Mouse (Mus musculus) cerebellum, postnatal 25 days (tissue): ENCODE measurements around the gene Dcaf10.
A peak's percentile ranks its signal among the peaks of the same experiment; 100 is the strongest.
"Not testable (repeated sequence)": the region's sequence is repeated elsewhere in the genome, so short reads cannot be mapped to it uniquely, and the experiment has no call there.

ENCODE experiments used
- DNase-seq, 2 experiments: peaks; one replicate each; pipeline ENCODE4 v3.0.0; 2021; ENCODE audit warnings: mixed read lengths in 2 of 2

The Dcaf10 gene

DNA sequence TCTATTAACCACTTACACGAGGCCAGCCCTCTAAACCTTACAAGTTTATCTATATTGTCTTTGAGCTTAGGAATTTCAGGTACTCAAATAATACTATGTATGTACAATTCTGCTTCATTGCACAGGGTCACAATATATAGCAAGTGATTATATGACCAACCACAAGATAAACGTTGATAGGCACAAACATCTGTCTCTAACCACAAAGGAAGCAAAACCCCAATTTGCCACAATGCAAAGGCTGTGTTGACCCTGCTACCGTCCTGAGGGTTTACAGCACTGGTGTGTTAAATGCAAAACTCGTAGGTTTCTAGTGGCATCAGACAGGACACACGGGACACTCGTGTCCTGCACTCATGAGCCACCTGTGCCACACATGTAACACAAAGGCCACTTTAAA is 54.3 kb downstream of the Dcaf10 start:
- not testable (repeated sequence) for DNase-seq

GRCm38 (mm10) chr4:45398315-45398714 is 56.4 kb downstream of the Dcaf10 start:
- not testable (repeated sequence) for DNase-seq

- no peak for DNase-seq
Observed at GRCm38 (mm10) chr4:45399421-45400210, 57.7 kb downstream of the Dcaf10 start.

DNA sequence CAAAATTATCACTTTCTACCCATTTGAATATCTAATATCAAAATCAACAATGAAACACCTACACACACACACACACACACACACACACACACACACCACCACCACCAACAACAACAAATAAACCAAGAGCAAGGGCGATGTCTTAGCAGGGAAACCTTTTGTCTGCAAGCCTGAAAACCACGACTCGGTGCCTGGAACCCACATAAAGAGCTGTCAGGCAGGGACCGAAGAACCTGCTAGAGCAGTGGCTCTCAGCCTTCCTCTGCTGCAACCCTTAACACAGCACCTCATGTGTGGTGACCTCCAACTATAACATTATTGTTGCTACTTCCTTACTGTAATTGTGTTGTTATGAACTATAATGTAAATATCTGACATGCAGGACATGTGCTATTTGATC is 60.4 kb downstream of the Dcaf10 start:
- no peak for DNase-seq

DNA sequence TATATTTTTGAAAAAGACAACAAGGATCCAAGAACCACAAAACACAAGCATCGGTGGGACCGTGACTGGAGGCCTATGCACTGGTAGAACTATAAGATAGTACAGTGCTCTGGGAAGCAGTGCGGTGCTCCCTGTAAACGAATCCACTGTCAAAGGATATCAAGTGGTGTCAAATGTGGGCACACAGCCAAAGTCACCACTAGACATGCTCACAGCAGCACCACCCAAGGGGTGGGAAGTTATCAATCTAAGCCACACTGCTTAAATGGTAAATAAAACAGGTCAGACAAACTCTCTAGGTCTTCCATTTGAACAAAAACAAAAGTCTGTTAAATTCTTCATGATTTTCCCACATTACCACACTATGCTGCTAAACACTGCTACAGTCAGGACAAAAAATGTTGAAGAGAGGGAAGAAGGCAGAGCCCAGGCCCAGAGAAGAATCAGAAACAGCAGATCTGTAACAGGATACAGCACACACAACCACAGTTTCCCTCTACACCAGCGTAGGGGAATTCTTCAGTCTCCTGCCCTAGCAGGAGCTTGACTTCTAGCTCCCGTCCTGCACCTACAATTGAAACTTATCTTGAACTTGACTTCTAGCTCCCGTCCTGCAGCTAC is 61.1 kb downstream of the Dcaf10 start:
- no peak for DNase-seq

- no peak for DNase-seq
Observed at GRCm38 (mm10) chr4:45403499-45403878, 61.6 kb downstream of the Dcaf10 start.

DNA sequence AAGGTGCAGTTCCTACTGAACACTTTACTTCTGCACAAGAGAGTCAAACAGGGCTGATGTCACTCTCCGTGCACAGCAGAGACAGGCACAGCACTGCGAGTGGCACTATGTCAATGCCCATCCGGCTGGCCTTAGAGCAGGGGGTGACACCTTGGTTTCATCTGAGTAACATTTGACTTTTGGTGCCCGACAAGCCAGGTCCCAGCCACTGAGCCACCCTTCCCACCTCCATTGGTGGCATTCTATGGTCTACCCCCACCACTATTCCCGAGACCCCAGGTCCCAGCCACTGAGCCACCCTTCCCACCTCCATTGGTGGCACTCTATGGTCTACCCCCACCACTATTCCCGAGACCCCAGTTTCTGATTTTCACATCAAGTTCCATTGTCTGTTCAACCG is 62.2 kb downstream of the Dcaf10 start:
- DNase-seq: no peak

DNA sequence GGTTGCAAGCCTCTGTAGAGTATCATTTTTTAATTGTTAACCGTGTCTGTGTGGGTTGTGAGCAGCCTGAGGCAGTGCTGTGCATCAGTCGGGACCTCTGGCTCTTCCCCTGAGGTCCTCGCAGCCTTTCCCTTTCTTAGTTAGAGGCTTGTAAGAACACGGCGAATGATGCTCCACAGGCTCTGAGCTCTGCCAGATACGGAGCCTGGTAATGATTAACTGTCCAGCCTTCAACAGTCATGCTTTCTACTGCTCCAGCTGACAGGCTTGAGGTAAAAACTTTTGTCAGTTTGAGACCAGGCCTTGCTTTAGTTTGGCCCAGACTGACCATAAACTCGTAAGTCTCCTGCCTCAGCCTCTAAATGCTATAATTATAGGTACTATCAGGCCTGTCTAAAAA is 63.4 kb downstream of the Dcaf10 start:
- DNase-seq: no peak

GRCm38 (mm10) chr4:45406397-45406796 is 64.5 kb downstream of the Dcaf10 start:
- no peak for DNase-seq

GRCm38 (mm10) chr4:45407001-45407702 is 65.3 kb downstream of the Dcaf10 start:
- DNase-seq: no peak

DNA sequence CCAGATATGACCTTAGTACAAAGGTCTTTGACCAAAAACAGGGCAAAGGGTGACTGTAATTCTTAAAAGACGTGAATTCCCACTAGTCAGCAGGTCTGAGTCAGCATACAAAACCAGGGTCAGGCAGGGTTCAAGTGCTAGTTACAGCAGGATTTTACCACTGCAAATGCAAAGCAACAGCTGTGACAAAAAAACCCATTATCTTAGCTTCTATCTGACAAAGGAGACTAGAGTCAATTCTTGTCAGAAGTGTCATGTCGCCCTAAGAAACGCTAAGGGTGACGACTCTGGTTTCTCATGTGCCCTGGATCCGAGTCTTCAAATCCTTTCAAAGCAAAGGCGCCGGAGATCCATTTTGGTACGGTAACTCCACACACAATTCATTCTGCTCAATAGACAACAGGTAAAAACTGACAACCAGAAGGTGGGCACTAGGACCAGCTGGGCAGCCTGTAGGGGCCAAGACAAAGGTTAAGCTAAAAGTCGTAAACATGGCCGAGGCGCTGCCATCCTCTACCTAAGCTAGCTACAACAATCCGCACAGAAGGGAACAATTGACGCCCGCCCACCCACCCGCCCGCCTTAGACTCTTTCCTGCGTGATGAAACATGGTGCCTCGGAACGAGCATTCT is 65.9 kb downstream of the Dcaf10 start:
- peak in 1 of 2 experiments; percentile 68 for DNase-seq

DNA sequence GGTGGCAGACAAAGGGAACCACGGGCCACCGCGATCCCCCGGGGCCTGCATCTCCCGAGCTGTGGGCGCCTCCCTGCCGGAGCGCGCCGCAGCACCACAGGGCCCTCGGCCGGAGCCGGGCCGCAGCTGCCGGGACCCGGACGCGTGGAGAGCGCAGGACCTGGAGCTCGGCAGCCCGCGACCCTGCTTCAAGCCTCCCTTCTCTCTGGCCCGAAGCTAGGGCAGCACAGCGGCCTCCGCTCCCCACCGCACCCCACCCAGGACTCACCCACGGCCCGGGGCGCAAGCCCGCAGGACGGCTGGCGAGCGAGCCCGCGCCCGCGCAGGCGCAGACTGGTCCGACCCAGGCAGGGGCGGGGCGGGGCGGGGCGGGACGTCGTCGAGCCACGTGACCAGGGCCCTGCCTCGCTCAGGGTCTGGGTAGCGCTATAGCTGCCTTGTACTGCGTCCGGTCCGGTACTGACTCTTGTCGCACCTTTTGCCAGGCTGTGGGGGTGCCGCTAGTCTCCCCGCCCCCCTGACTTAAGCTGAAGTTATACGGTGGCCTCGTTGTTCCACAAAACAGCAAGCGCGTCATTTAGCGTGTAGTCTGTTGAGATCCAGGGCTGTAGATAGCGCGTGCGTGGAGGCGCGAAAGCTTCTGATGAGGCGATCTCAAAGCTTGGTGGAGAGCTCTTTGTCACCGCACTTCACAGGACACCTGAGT is 66.7 kb downstream of the Dcaf10 start, which contains the start of gene Slc25a51:
Gene Slc25a51, minus strand, starts transcription at position 340 of the 706 bp plus-strand sequence.
- peak; percentile 89 to 93 for DNase-seq

DNA sequence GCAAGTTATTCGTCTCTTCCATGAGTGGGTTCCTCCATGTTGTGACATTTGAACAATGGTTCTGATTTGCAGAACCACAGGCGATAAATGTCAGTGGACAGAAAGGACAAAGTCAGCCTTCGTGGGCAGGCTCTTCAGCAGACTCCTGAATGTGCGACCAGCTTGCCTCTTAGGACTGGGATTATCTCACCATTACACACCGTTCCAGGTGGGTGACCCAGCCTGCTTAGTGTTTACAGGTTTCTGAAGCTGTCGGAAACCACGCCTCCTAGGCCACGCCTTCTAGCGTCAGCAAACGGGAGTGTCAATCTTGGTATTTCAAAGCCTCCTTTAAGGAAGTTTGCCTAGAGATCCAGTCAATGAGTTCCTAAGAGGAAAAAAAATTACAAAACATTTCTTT is 67.4 kb downstream of the Dcaf10 start:
- peak; percentile 57 to 74 for DNase-seq

DNA sequence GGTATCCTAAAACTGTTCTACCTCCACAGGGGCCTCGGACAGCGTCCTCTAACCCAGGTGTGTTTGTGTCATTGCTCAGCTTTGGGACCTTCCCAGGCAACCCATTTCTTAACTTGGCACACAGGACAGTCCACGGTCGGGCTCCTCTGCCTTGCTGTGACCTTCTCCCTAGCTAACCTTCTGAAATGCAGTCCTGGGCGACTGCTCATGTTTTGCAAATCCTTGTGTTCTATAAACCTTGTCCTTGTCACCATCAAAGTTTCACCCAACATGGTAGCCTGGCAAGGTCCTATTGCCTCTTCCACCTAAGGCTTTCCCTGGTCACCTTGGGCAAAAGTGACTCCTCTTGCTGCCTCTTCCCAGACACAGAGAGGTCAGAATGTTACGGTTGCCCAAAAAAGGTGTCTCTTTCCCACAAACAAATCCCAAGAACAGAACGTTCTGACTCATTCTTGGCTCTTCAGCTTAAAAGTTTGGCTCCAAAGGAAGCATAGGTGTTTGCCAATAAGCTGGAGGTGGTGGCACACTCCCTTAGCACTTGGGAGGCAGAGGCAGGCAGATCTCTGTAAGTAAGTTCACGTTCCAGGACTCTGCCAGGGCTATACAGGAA is 69.4 kb downstream of the Dcaf10 start:
- no peak for DNase-seq

- no peak for DNase-seq
Observed at GRCm38 (mm10) chr4:45412433-45413192, 70.7 kb downstream of the Dcaf10 start.

DNA sequence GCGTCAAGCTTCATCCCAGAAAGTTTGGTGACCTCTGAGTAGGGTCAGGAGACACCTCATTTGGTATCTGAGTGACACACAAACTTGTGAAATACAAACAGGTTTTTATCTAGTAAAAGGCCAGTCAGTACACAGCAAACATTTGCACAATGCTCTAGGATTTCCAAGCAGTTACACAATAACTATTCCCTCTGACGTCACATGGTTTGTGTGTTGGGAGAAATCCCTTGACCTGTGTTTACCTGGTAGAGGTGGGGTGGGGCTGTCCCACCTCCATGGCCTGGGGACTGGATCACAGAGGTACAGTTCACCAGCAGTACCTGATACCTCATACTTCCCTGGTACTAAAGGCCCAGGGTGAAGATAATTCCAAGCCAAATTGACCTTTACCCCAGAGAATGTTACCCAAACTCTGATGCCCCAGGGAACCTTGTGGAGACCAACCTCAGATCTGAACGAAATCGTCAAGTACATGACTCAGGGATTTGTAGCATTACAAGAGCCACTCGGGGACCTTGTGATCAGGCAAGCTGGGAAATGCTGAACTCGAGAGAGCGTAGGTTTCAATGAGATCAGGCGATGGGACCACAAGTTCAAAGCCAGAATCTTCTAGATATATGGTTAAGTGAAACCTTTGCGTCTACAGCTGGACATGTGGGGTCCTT is 71.9 kb downstream of the Dcaf10 start:
- no peak for DNase-seq

DNA sequence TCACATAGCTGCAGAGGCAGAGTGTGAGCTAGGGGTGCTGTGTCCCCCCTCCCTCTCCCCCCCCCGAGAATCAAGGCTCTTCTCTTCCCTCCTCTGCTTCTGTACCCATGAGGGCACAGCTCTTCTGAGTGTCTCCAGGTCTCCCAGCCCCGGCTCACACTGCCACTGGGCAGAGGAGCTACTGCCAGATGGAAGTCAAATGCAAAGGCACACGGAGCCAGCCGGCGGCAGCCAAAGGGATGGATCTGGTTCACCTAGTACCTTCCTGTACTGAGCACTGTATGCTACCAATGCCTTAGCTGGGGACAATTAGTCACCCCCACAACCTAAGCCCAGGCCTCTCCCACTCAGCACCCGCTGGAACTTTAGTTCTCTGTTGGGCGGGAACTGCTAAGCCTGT is 74.4 kb downstream of the Dcaf10 start:
- DNase-seq: peak in 1 of 2 experiments; percentile 48

DNA sequence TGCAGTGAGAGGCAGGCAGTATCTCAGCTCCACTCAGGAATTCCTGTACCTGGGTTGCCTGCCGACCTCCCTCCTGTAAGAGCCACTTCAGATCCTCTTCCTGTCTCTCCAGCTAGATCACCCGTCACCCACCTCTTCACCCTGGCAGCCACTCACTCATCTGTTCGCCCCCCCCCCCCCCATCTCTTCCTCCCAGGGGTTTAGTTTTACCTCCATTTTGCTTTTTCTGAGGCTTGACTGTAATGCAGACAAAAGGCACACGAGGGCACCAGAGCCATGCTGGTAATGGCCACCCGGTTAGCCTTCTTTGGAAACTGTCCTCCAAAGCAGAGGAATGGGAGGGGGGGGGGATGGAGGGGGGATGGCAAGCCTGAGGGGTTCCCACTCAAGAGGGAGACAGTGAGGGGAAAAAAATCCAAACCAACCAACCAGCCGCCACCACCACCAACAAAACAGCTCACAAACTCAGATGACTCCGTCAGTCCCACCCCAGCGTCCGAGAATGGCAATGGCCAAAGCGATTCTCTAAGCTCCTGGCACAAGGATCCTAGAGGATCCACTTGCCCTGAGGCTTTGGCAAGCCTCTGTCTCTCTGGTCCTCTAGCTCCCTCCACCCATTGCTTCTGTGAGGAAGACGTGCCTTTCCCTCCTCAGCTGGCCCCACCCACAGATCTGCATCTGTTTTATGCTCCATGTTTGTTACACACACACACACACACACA is 76.5 kb downstream of the Dcaf10 start:
- DNase-seq: peak; percentile 55 to 74

GRCm38 (mm10) chr4:45419051-45419450 is 77.2 kb downstream of the Dcaf10 start:
- no peak for DNase-seq

GRCm38 (mm10) chr4:45420733-45421132 is 78.8 kb downstream of the Dcaf10 start:
- no peak for DNase-seq
